Mouse (Mus musculus): ENCODE data around the gene Lmo7.
A peak's percentile ranks its signal among the peaks of the same experiment; 100 is the strongest.

Lmo7 gene

GRCm38 (mm10) chr14:101836401-101836800, 106.6 kb downstream of the Lmo7 start:
- DNase-seq (ENCODE audit: low read depth, low spot score): no peak

GRCm38 (mm10) chr14:101837176-101837575, 107.4 kb downstream of the Lmo7 start:
- DNase-seq (ENCODE audit: low read depth, low spot score): peak; percentile 60

- peak; percentile 65 for DNase-seq (ENCODE audit: low read depth, low spot score)
Observed at GRCm38 (mm10) chr14:101838231-101838839, 108.6 kb downstream of the Lmo7 start.

GRCm38 (mm10) chr14:101839771-101840731, 110.3 kb downstream of the Lmo7 start:
- peak; percentile 90 for DNase-seq (ENCODE audit: low read depth, low spot score)

- no peak for DNase-seq (ENCODE audit: low read depth, low spot score)
Observed at GRCm38 (mm10) chr14:101841271-101841670, 111.5 kb downstream of the Lmo7 start.

GRCm38 (mm10) chr14:101842521-101842920, 112.8 kb downstream of the Lmo7 start:
- DNase-seq (ENCODE audit: low read depth, low spot score): no peak

GRCm38 (mm10) chr14:101843443-101843842, 113.7 kb downstream of the Lmo7 start:
- DNase-seq (ENCODE audit: low read depth, low spot score): peak; percentile 81

- DNase-seq (ENCODE audit: low read depth, low spot score): no peak
Observed at GRCm38 (mm10) chr14:101844467-101844866, 114.7 kb downstream of the Lmo7 start.

- no peak for DNase-seq (ENCODE audit: low read depth, low spot score)
Observed at GRCm38 (mm10) chr14:101846097-101846882, 116.5 kb downstream of the Lmo7 start.

- DNase-seq (ENCODE audit: low read depth, low spot score): no peak
Observed at GRCm38 (mm10) chr14:101847520-101847919, 117.8 kb downstream of the Lmo7 start.

- DNase-seq (ENCODE audit: low read depth, low spot score): no peak
Observed at GRCm38 (mm10) chr14:101852584-101853195, 122.9 kb downstream of the Lmo7 start.

GRCm38 (mm10) chr14:101853207-101853606, 123.5 kb downstream of the Lmo7 start:
- no peak for DNase-seq (ENCODE audit: low read depth, low spot score)

- no peak for DNase-seq (ENCODE audit: low read depth, low spot score)
Observed at GRCm38 (mm10) chr14:101853722-101854121, 124.0 kb downstream of the Lmo7 start.

GRCm38 (mm10) chr14:101854226-101854625, 124.5 kb downstream of the Lmo7 start:
- DNase-seq (ENCODE audit: low read depth, low spot score): no peak

GRCm38 (mm10) chr14:101859305-101859886, 129.6 kb downstream of the Lmo7 start:
- DNase-seq (ENCODE audit: low read depth, low spot score): no peak

- DNase-seq (ENCODE audit: low read depth, low spot score): no peak
Observed at GRCm38 (mm10) chr14:101862088-101862487, 132.3 kb downstream of the Lmo7 start.

- DNase-seq (ENCODE audit: low read depth, low spot score): peak; percentile 87
Observed at GRCm38 (mm10) chr14:101867071-101867733, 137.4 kb downstream of the Lmo7 start.

GRCm38 (mm10) chr14:101869145-101869544, 139.4 kb downstream of the Lmo7 start:
- no peak for DNase-seq (ENCODE audit: low read depth, low spot score)

GRCm38 (mm10) chr14:101869661-101870060, 139.9 kb downstream of the Lmo7 start:
- DNase-seq (ENCODE audit: low read depth, low spot score): no peak

GRCm38 (mm10) chr14:101870171-101870902, 140.6 kb downstream of the Lmo7 start:
- peak; percentile 88 for DNase-seq (ENCODE audit: low read depth, low spot score)

Measured in brain, adult 2 months (tissue).